Comparison of ENCODE assay signal across 7 mouse cellular contexts in the genomic region with DNA sequence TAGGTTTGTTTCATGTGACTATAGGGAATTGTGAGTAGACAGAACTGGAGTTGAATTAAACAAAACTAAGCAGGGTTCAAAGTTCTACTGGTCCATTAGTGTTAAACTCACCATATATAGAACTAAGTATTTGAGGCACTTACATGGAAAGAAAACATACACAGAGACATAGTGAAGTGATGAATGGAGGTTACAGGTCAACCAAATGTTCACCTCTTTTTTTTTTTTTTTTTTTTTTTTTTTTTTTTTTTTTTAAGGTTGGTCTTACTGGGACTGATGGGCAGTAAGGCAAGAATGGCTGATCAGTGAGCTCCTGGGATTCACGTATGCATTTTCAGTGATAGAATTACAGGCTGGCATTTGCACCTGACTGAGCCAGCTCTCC. TPM values are rescaled to one million over a fixed set of nuclear protein-coding genes. Genes with fewer than 3 reads are reported as not detected.
DNase-seq lines count a peak whose midpoint lies in the region; ATAC-seq and TF ChIP-seq lines count a peak whose summit lies in the region.

No protein-coding gene starts in this region.

- no peak for ATAC-seq in megakaryocyte, adult 5-6 weeks (ENCODE audit: poor library complexity, severe bottlenecking)
- ATAC-seq in limb, embryonic 14.5 days (ENCODE audit: low FRiP score, low read depth): peak; percentile 21; the same call in 1 of the 2 replicates
- ATAC-seq in stomach, embryonic 16.5 days (ENCODE audit: insufficient read depth, low FRiP score): no peak

- WGBS in forebrain, embryonic 10.5 days: 64% methylated on average over 1 of the region's 1 CpGs
- WGBS in limb, embryonic 14.5 days: 54% methylated on average over 1 of the region's 1 CpGs
- WGBS in stomach, embryonic 16.5 days: 67% methylated on average over 1 of the region's 1 CpGs

- peak overlapping the region; percentile 83 for H3K4me2 ChIP-seq in limb, embryonic 14.5 days (replicated peaks; ENCODE audit: low read depth, low read length, severe bottlenecking)
- H3K4me2 ChIP-seq in stomach, embryonic 16.5 days (ENCODE audit: low read depth, low read length): peak overlapping the region; percentile 80

- peaks cover 41% of the 10 kb centered on the region for H3K36me3 ChIP-seq in megakaryocyte, embryonic 14.5 days (replicated peaks; ENCODE audit: low read length)
- peaks cover 20% of the 10 kb centered on the region for H3K36me3 ChIP-seq in forebrain, embryonic 10.5 days (replicated peaks)
- peaks cover 10% of the 10 kb centered on the region; the same call in 1 of the 2 replicates for H3K36me3 ChIP-seq in limb, embryonic 14.5 days (ENCODE audit: control insufficient read depth, insufficient read depth, low read length)
- no peaks in the 10 kb centered on the region for H3K36me3 ChIP-seq in stomach, embryonic 16.5 days (ENCODE audit: control insufficient read depth, insufficient read depth, low read length)

- no peak for TF ChIP-seq POLR2A in limb, embryonic 14.5 days (IDR thresholded peaks at IDR 0.05; ENCODE audit: borderline replicate concordance, extremely low read depth, insufficient read depth, insufficient read length)

- DNase-seq in forebrain, embryonic 10.5 days (ENCODE audit: extremely low spot score, low spot score): no peak
- no peak for DNase-seq in limb, embryonic 14.5 days (ENCODE audit: low spot score)
- no peak for DNase-seq in gastrocnemius, postnatal 10 days
- no peak for DNase-seq in adrenal gland, postnatal 36 days

- H3K9me3 ChIP-seq in megakaryocyte, embryonic 14.5 days: no peaks in the 10 kb centered on the region
- H3K9me3 ChIP-seq in forebrain, embryonic 10.5 days: no peaks in the 10 kb centered on the region
- H3K9me3 ChIP-seq in limb, embryonic 14.5 days (ENCODE audit: control insufficient read depth, low read length): no peaks in the 10 kb centered on the region
- no peaks in the 10 kb centered on the region for H3K9me3 ChIP-seq in stomach, embryonic 16.5 days (replicated peaks; ENCODE audit: control insufficient read depth, low read length)

- peak overlapping the region; percentile 68 for H3K9ac ChIP-seq in limb, embryonic 14.5 days (ENCODE audit: low read depth, low read length, severe bottlenecking)
- no peak overlapping the region for H3K9ac ChIP-seq in stomach, embryonic 16.5 days (ENCODE audit: low read length)

- H3K4me3 ChIP-seq in megakaryocyte, embryonic 14.5 days (replicated peaks): peak overlapping the region; percentile 99
- H3K4me3 ChIP-seq in forebrain, embryonic 10.5 days: peak overlapping the region; percentile 78
- H3K4me3 ChIP-seq in limb, embryonic 14.5 days (replicated peaks; ENCODE audit: low read length): peak overlapping the region; percentile 68
- H3K4me3 ChIP-seq in stomach, embryonic 16.5 days (replicated peaks; ENCODE audit: low read length): peak overlapping the region; percentile 82

- no peak overlapping the region; the same call in 1 of the 2 replicates for H3K27ac ChIP-seq in forebrain, embryonic 10.5 days
- no peak overlapping the region for H3K27ac ChIP-seq in limb, embryonic 14.5 days (replicated peaks; ENCODE audit: low read depth, low read length)
- H3K27ac ChIP-seq in stomach, embryonic 16.5 days (ENCODE audit: low read length): no peak overlapping the region

- peaks cover 51% of the 10 kb centered on the region for H3K4me1 ChIP-seq in megakaryocyte, embryonic 14.5 days
- H3K4me1 ChIP-seq in forebrain, embryonic 10.5 days: peaks cover 39% of the 10 kb centered on the region
- H3K4me1 ChIP-seq in limb, embryonic 14.5 days (ENCODE audit: control insufficient read depth, insufficient read depth, low read length): peaks cover 16% of the 10 kb centered on the region
- peaks cover 17% of the 10 kb centered on the region for H3K4me1 ChIP-seq in stomach, embryonic 16.5 days (ENCODE audit: control insufficient read depth, insufficient read depth, low read length)

- H3K27me3 ChIP-seq in megakaryocyte, embryonic 14.5 days (replicated peaks): no peaks in the 10 kb centered on the region
- H3K27me3 ChIP-seq in forebrain, embryonic 10.5 days (ENCODE audit: poor library complexity, severe bottlenecking): peaks cover 15% of the 10 kb centered on the region
- no peaks in the 10 kb centered on the region for H3K27me3 ChIP-seq in limb, embryonic 14.5 days (ENCODE audit: control insufficient read depth, insufficient read depth, low read length)
- H3K27me3 ChIP-seq in stomach, embryonic 16.5 days (ENCODE audit: control insufficient read depth, insufficient read depth, low read length): no peaks in the 10 kb centered on the region

RNA-seq across cellular contexts. Expression of gene Anxa7, which starts 0.3 kb away (rescaled TPM):
- 37.0 and 167 TPM in 2 replicates for polyA plus RNA-seq in megakaryocyte, embryonic 14.5 days (2012; ENCODE audit: insufficient read depth, low replicate concordance)
- 99.1 and 113 TPM in 2 replicates for total RNA-seq in megakaryocyte, adult 5-6 weeks (2015)
- total RNA-seq in megakaryocyte, adult 5-6 weeks (2017): 117 and 128 TPM in 2 replicates
- 18.7 and 18.8 TPM in 2 replicates for polyA plus RNA-seq in forebrain, embryonic 10.5 days (2016; fragmentation: Nextera tagmentation; extraction: Ambion mirVana)
- polyA plus RNA-seq in limb, embryonic 14.5 days (2012; rRNA removed): 50.5 and 52.8 TPM in 2 replicates
- 45.5 and 46.5 TPM in 2 replicates for polyA plus RNA-seq in limb, embryonic 14.5 days (2014; fragmentation: Nextera tagmentation; extraction: Ambion mirVana)
- polyA plus RNA-seq in stomach, embryonic 16.5 days (2015; fragmentation: Nextera tagmentation; extraction: Ambion mirVana): 76.4 and 86.2 TPM in 2 replicates
- total RNA-seq in gastrocnemius, postnatal 10 days (2021): 10 to 100 TPM; 29.0 to 39.0 TPM
- 100 to 1,000 TPM; 108 to 119 TPM for total RNA-seq in adrenal gland, postnatal 36 days (2021)

RNA-seq across cellular contexts. Expression of gene Mss51, which starts 16.5 kb away (rescaled TPM):
- not detected in 2 replicates for polyA plus RNA-seq in megakaryocyte, embryonic 14.5 days (2012; ENCODE audit: insufficient read depth, low replicate concordance)
- 1.2 and 3.2 TPM in 2 replicates for total RNA-seq in megakaryocyte, adult 5-6 weeks (2015)
- 0.51 and 0.85 TPM in 2 replicates for total RNA-seq in megakaryocyte, adult 5-6 weeks (2017)
- 1.3 TPM in 2 replicates for polyA plus RNA-seq in forebrain, embryonic 10.5 days (2016; fragmentation: Nextera tagmentation; extraction: Ambion mirVana)
- polyA plus RNA-seq in limb, embryonic 14.5 days (2012; rRNA removed): 5.6 and 6.3 TPM in 2 replicates
- polyA plus RNA-seq in limb, embryonic 14.5 days (2014; fragmentation: Nextera tagmentation; extraction: Ambion mirVana): 1.5 and 1.8 TPM in 2 replicates
- 0.52 and 0.56 TPM in 2 replicates for polyA plus RNA-seq in stomach, embryonic 16.5 days (2015; fragmentation: Nextera tagmentation; extraction: Ambion mirVana)
- total RNA-seq in gastrocnemius, postnatal 10 days (2021): 1 to 10 TPM; 3.9 to 7.0 TPM
- 1 to 10 TPM in 1 of 2 experiments, under 1 TPM in 1; 0.79 to 1.0 TPM for total RNA-seq in adrenal gland, postnatal 36 days (2021)

RNA-seq across cellular contexts. Expression of gene Cfap70, which starts 28.2 kb away (rescaled TPM):
- not detected in 2 replicates for polyA plus RNA-seq in megakaryocyte, embryonic 14.5 days (2012; ENCODE audit: insufficient read depth, low replicate concordance)
- total RNA-seq in megakaryocyte, adult 5-6 weeks (2015): not detected in 2 replicates
- total RNA-seq in megakaryocyte, adult 5-6 weeks (2017): not detected in 2 replicates
- polyA plus RNA-seq in forebrain, embryonic 10.5 days (2016; fragmentation: Nextera tagmentation; extraction: Ambion mirVana): 0.55 and 1.3 TPM in 2 replicates
- 0.18 and 0.30 TPM in 2 replicates for polyA plus RNA-seq in limb, embryonic 14.5 days (2012; rRNA removed)
- 0.15 and 0.76 TPM in 2 replicates for polyA plus RNA-seq in limb, embryonic 14.5 days (2014; fragmentation: Nextera tagmentation; extraction: Ambion mirVana)
- 0.17 and 0.94 TPM in 2 replicates for polyA plus RNA-seq in stomach, embryonic 16.5 days (2015; fragmentation: Nextera tagmentation; extraction: Ambion mirVana)
- under 1 TPM; 0.23 to 0.25 TPM for total RNA-seq in gastrocnemius, postnatal 10 days (2021)
- total RNA-seq in adrenal gland, postnatal 36 days (2021): 1 to 10 TPM; 1.1 to 2.6 TPM
